Comparison of ENCODE assay signal across 8 mouse cellular contexts in genomic region chr7:45413864-45414739, GRCm38 (mm10). TPM values are rescaled to one million over a fixed set of nuclear protein-coding genes. Genes with fewer than 3 reads are reported as not detected.
A peak's percentile ranks its signal among the peaks of the same experiment; 100 is the strongest.
DNase-seq lines count a peak whose midpoint lies in the region; ATAC-seq lines count a peak whose summit lies in the region.

No protein-coding gene starts in this region.

- ATAC-seq in heart, embryonic 14.5 days (ENCODE audit: insufficient number of reproducible peaks, insufficient read depth, low FRiP score, low read depth) = peak; percentile 16; the same call in 1 of the 2 replicates
- 0 out of 2 replicates have a peak, but pooled peaks have one; percentile 23 for ATAC-seq in erythroid progenitor cell, adult 5-6 weeks (replicated peaks; ENCODE audit: low FRiP score, poor library complexity, severe bottlenecking)
- ATAC-seq in kidney, embryonic 16.5 days (ENCODE audit: low FRiP score, low TSS enrichment) = peak; percentile 39; the same call in 1 of the 2 replicates
- peak; percentile 31 for ATAC-seq in megakaryocyte, adult 5-6 weeks (ENCODE audit: poor library complexity, severe bottlenecking)
- no peak for ATAC-seq in cerebellum, adult (ENCODE audit: insufficient number of reproducible peaks, low FRiP score, low TSS enrichment)

- H3K27ac ChIP-seq in heart, embryonic 14.5 days (replicated peaks in 1 of 2; ENCODE audit: control insufficient read depth in 1 of 2, insufficient read depth in 1 of 2, low read depth in 2 of 2, low read length in 2 of 2) = peak overlapping the region in 1 of 2 experiments; percentile 50; a peak in 2 of 4 replicates
- H3K27ac ChIP-seq in kidney, embryonic 16.5 days (ENCODE audit: low read length) = no peak overlapping the region

- H3K9ac ChIP-seq in heart, embryonic 14.5 days (ENCODE audit: low read length) = peak overlapping the region; percentile 68
- H3K9ac ChIP-seq in kidney, embryonic 16.5 days (replicated peaks; ENCODE audit: low read length) = peak overlapping the region; percentile 77

- peak overlapping the region; percentile 94 for H3K4me2 ChIP-seq in heart, embryonic 14.5 days (ENCODE audit: low read length)
- H3K4me2 ChIP-seq in kidney, embryonic 16.5 days (replicated peaks; ENCODE audit: low read depth, low read length) = peak overlapping the region; percentile 93

- whole genome bisulfite sequencing in heart, embryonic 14.5 days = under 1% methylated on average over 26 of the region's 27 CpGs
- WGBS in kidney, embryonic 16.5 days = under 1% methylated on average over 27 of the region's 27 CpGs

- no peak for DNase-seq in heart, postnatal 25 days (ENCODE audit: low spot score)
- no peak for DNase-seq in cerebellum, postnatal 25 days
- no peak for DNase-seq in ovary, adult 18-20 months (ENCODE audit: low spot score)

- peaks cover 81% of the 10 kb centered on the region for H3K27me3 ChIP-seq in heart, embryonic 14.5 days (ENCODE audit: control insufficient read depth, insufficient read depth, low read length)
- peaks cover 87% of the 10 kb centered on the region for H3K27me3 ChIP-seq in kidney, embryonic 16.5 days (ENCODE audit: insufficient read depth, low read length)

- peak overlapping the region; percentile 50 to 58 for H3K4me3 ChIP-seq in heart, embryonic 14.5 days (ENCODE audit: control insufficient read depth in 1 of 2, insufficient read depth in 1 of 2, low read depth in 1 of 2, low read length in 2 of 2)
- peak overlapping the region; percentile 65 for H3K4me3 ChIP-seq in kidney, embryonic 16.5 days (ENCODE audit: low read length)

- H3K36me3 ChIP-seq in heart, embryonic 14.5 days (ENCODE audit: control insufficient read depth, insufficient read depth, low read length) = no peaks in the 10 kb centered on the region
- H3K36me3 ChIP-seq in kidney, embryonic 16.5 days (ENCODE audit: insufficient read depth, low read length) = no peaks in the 10 kb centered on the region

- no peaks in the 10 kb centered on the region for H3K9me3 ChIP-seq in heart, embryonic 14.5 days (ENCODE audit: control insufficient read depth, low read length)
- no peaks in the 10 kb centered on the region for H3K9me3 ChIP-seq in kidney, embryonic 16.5 days (ENCODE audit: low read length)

- peaks cover 13 to 29% of the 10 kb centered on the region in 2 experiments for H3K4me1 ChIP-seq in heart, embryonic 14.5 days (ENCODE audit: control insufficient read depth in 2 of 2, insufficient read depth in 2 of 2, low read length in 2 of 2)
- H3K4me1 ChIP-seq in kidney, embryonic 16.5 days (ENCODE audit: insufficient read depth, low read length) = peaks cover 26% of the 10 kb centered on the region

- intact Hi-C loops in heart, postnatal 25 days (cut with DNase I) = no loop called here

RNA-seq across cellular contexts. Expression of gene Ntf5, which starts 0.6 kb away (rescaled TPM):
- polyA plus RNA-seq in heart, embryonic 14.5 days (2014; fragmentation: Nextera tagmentation; extraction: Ambion mirVana) = 1.0 and 1.6 TPM in 2 replicates
- under 1 TPM; 0.14 to 0.39 TPM for total RNA-seq in heart, postnatal 25 days (2021)
- total RNA-seq in erythroid progenitor cell, adult 5-6 weeks (2015; ENCODE audit: low replicate concordance) = not detected in 2 replicates
- not detected in 2 replicates for total RNA-seq in erythroid progenitor cell, adult 5-6 weeks (2017; ENCODE audit: low replicate concordance)
- polyA plus RNA-seq in kidney, embryonic 16.5 days (2015; fragmentation: Nextera tagmentation; extraction: Ambion mirVana) = 1.5 and 1.6 TPM in 2 replicates
- total RNA-seq in megakaryocyte, adult 5-6 weeks (2015) = not detected in 2 replicates
- not detected in 2 replicates for total RNA-seq in megakaryocyte, adult 5-6 weeks (2017)

RNA-seq across cellular contexts. Expression of gene Lhb, which starts 6.5 kb away (rescaled TPM):
- not detected in 2 replicates for polyA plus RNA-seq in heart, embryonic 14.5 days (2014; fragmentation: Nextera tagmentation; extraction: Ambion mirVana)
- not detected for total RNA-seq in heart, postnatal 25 days (2021)
- total RNA-seq in erythroid progenitor cell, adult 5-6 weeks (2015; ENCODE audit: low replicate concordance) = not detected in 2 replicates
- total RNA-seq in erythroid progenitor cell, adult 5-6 weeks (2017; ENCODE audit: low replicate concordance) = not detected in 2 replicates
- not detected in 2 replicates for polyA plus RNA-seq in kidney, embryonic 16.5 days (2015; fragmentation: Nextera tagmentation; extraction: Ambion mirVana)
- total RNA-seq in megakaryocyte, adult 5-6 weeks (2015) = not detected in 2 replicates
- not detected in 2 replicates for total RNA-seq in megakaryocyte, adult 5-6 weeks (2017)

RNA-seq across cellular contexts. Expression of gene Kcna7, which starts 8.6 kb away (rescaled TPM):
- 0.32 and 0.38 TPM in 2 replicates for polyA plus RNA-seq in heart, embryonic 14.5 days (2014; fragmentation: Nextera tagmentation; extraction: Ambion mirVana)
- 1 to 10 TPM; 3.2 to 3.7 TPM for total RNA-seq in heart, postnatal 25 days (2021)
- total RNA-seq in erythroid progenitor cell, adult 5-6 weeks (2015; ENCODE audit: low replicate concordance) = not detected in 2 replicates
- not detected in 2 replicates for total RNA-seq in erythroid progenitor cell, adult 5-6 weeks (2017; ENCODE audit: low replicate concordance)
- polyA plus RNA-seq in kidney, embryonic 16.5 days (2015; fragmentation: Nextera tagmentation; extraction: Ambion mirVana) = not detected in 2 replicates
- not detected in 2 replicates for total RNA-seq in megakaryocyte, adult 5-6 weeks (2015)
- not detected in 2 replicates for total RNA-seq in megakaryocyte, adult 5-6 weeks (2017)

RNA-seq across cellular contexts. Expression of gene Snrnp70, which starts 18.6 kb away (rescaled TPM):
- 64.1 and 65.2 TPM in 2 replicates for polyA plus RNA-seq in heart, embryonic 14.5 days (2014; fragmentation: Nextera tagmentation; extraction: Ambion mirVana)
- 100 to 1,000 TPM; 110 to 111 TPM for total RNA-seq in heart, postnatal 25 days (2021)
- total RNA-seq in erythroid progenitor cell, adult 5-6 weeks (2015; ENCODE audit: low replicate concordance) = 143 and 194 TPM in 2 replicates
- total RNA-seq in erythroid progenitor cell, adult 5-6 weeks (2017; ENCODE audit: low replicate concordance) = 312 and 348 TPM in 2 replicates
- 211 and 227 TPM in 2 replicates for polyA plus RNA-seq in kidney, embryonic 16.5 days (2015; fragmentation: Nextera tagmentation; extraction: Ambion mirVana)
- 69.6 and 94.3 TPM in 2 replicates for total RNA-seq in megakaryocyte, adult 5-6 weeks (2015)
- 261 and 320 TPM in 2 replicates for total RNA-seq in megakaryocyte, adult 5-6 weeks (2017)

RNA-seq across cellular contexts. Expression of gene Gys1, which starts 20.5 kb away (rescaled TPM):
- 99.1 and 105 TPM in 2 replicates for polyA plus RNA-seq in heart, embryonic 14.5 days (2014; fragmentation: Nextera tagmentation; extraction: Ambion mirVana)
- total RNA-seq in heart, postnatal 25 days (2021) = 10 to 100 TPM; 93.1 to 98.1 TPM
- total RNA-seq in erythroid progenitor cell, adult 5-6 weeks (2015; ENCODE audit: low replicate concordance) = 0.84 and 5.8 TPM in 2 replicates
- 2.1 and 6.2 TPM in 2 replicates for total RNA-seq in erythroid progenitor cell, adult 5-6 weeks (2017; ENCODE audit: low replicate concordance)
- polyA plus RNA-seq in kidney, embryonic 16.5 days (2015; fragmentation: Nextera tagmentation; extraction: Ambion mirVana) = 51.1 and 51.7 TPM in 2 replicates
- total RNA-seq in megakaryocyte, adult 5-6 weeks (2015) = 9.8 and 10.6 TPM in 2 replicates
- 7.2 and 8.8 TPM in 2 replicates for total RNA-seq in megakaryocyte, adult 5-6 weeks (2017)

Comparison
In these comparisons a context has a peak if more than half of its experiments do, and no peak if none do; other contexts are left out.
1. RNA of gene Kcna7, which starts 8.6 kb away (total RNA-seq): 3.2 to 3.7 TPM in heart, postnatal 25 days; not detected in erythroid progenitor cell, adult 5-6 weeks and not detected in megakaryocyte, adult 5-6 weeks; every median in the first group is over 4 times any median in the second.